Mouse (Mus musculus) CH12.LX (cell line): ENCODE measurements around the gene Hao2. TPM values are rescaled to one million over a fixed set of nuclear protein-coding genes. Genes with fewer than 3 reads are reported as not detected.

Experiments
- DNase-seq: peaks from one replicate; pipeline ENCODE4 v3.0.0-alpha.2; 2013; ENCODE audit errors: extremely low read depth
- H3K27ac ChIP-seq: 2 replicates; pipeline ENCODE4 v1.5.1; 2012; ENCODE audit warnings: low read depth, mild to moderate bottlenecking, control low read depth, moderate library complexity; ENCODE audit not compliant: insufficient read depth
- H3K27me3 ChIP-seq: replicated peaks from 2 replicates; pipeline ENCODE3; 2012; ENCODE audit warnings: inconsistent platforms
- H3K36me3 ChIP-seq, 2 experiments: replicated peaks in 1 of 2; 2 replicates each; pipeline versions ENCODE3 to v1.6.1; 2012; ENCODE audit warnings: inconsistent platforms in 1 of 2, low read length in 1 of 2, mild to moderate bottlenecking in 1 of 2, mixed read lengths in 1 of 2, moderate library complexity in 1 of 2; ENCODE audit not compliant: control insufficient read depth in 1 of 2, insufficient read depth in 1 of 2
- H3K4me1 ChIP-seq, 2 experiments: 2 replicates each; pipeline ENCODE4 v1.6.1; 2012; ENCODE audit warnings: inconsistent platforms in 1 of 2, moderate library complexity in 1 of 2; ENCODE audit not compliant: insufficient read depth in 2 of 2, control insufficient read depth in 1 of 2
- H3K4me2 ChIP-seq: 2 replicates; pipeline ENCODE4 v1.6.1; 2012; ENCODE audit warnings: low read depth, mild to moderate bottlenecking, control low read depth; ENCODE audit not compliant: poor library complexity, insufficient read depth, severe bottlenecking
- H3K4me3 ChIP-seq, 3 experiments: fragments of 150-350 bp in 1 of 3; sonication (generic) in 1 of 3; replicated peaks in 1 of 3; 2 replicates each; pipeline versions ENCODE3 to v1.5.1; 2011 to 2012; ENCODE audit warnings: low read depth in 2 of 3, low read length in 2 of 3, mild to moderate bottlenecking in 2 of 3, moderate library complexity in 2 of 3, control low read depth in 1 of 3, improper control_type of control experiment in 1 of 3, inconsistent platforms in 1 of 3, mixed read lengths in 1 of 3; ENCODE audit not compliant: poor library complexity in 1 of 3
- H3K79me2 ChIP-seq: replicated peaks from 2 replicates; pipeline ENCODE4 v1.6.1; 2012; ENCODE audit warnings: mild to moderate bottlenecking, moderate library complexity; ENCODE audit not compliant: control insufficient read depth, poor library complexity, insufficient read depth, severe bottlenecking; ENCODE audit errors: extremely low read depth
- H3K9ac ChIP-seq: 2 replicates; pipeline ENCODE4 v1.6.1; 2012; ENCODE audit warnings: low read depth, mild to moderate bottlenecking, control low read depth, moderate library complexity; ENCODE audit not compliant: insufficient read depth
- H3K9me3 ChIP-seq: replicated peaks from 2 replicates; pipeline ENCODE3; 2012; ENCODE audit warnings: low read length, inconsistent platforms, mixed read lengths
- BHLHE40 ChIP-seq: IDR thresholded peaks from 2 replicates; pipeline ENCODE4 v1.6.1; 2011; ENCODE audit warnings: mild to moderate bottlenecking, low read depth, low read length, improper control_type of control experiment
- CHD2 ChIP-seq: IDR thresholded peaks from 2 replicates; pipeline ENCODE4 v1.6.1; 2011; ENCODE audit warnings: low read length, improper control_type of control experiment
- CTCF ChIP-seq, 2 experiments: IDR thresholded peaks in 1 of 2; conservative IDR thresholded peaks in 1 of 2; 2 replicates each; pipeline ENCODE4 v1.5.1; 2011 to 2012; ENCODE audit warnings: low read depth in 2 of 2, low read length in 2 of 2, improper control_type of control experiment in 1 of 2, inconsistent platforms in 1 of 2, mild to moderate bottlenecking in 1 of 2, moderate library complexity in 1 of 2
- E2F4 ChIP-seq: IDR thresholded peaks from 2 replicates; pipeline ENCODE4 v1.6.1; 2011; ENCODE audit warnings: low read depth, low read length, improper control_type of control experiment; ENCODE audit not compliant: insufficient replicate concordance
- ELF1 ChIP-seq: IDR thresholded peaks from 2 replicates; pipeline ENCODE4 v1.6.1; 2014; ENCODE audit warnings: low read depth, mild to moderate bottlenecking, inconsistent platforms, low read length, improper control_type of control experiment
- ETS1 ChIP-seq: conservative IDR thresholded peaks from 2 replicates; pipeline ENCODE4 v1.6.1; 2012; ENCODE audit warnings: low read depth, mild to moderate bottlenecking, inconsistent platforms, low read length, improper control_type of control experiment, moderate library complexity
- MAZ ChIP-seq: IDR thresholded peaks from 2 replicates; pipeline ENCODE4 v1.6.1; 2012; ENCODE audit warnings: low read depth, mild to moderate bottlenecking, inconsistent platforms, low read length, improper control_type of control experiment, moderate library complexity
- NELFE ChIP-seq: IDR thresholded peaks from 2 replicates; pipeline ENCODE4 v1.6.1; 2011; ENCODE audit warnings: low read depth, low read length, improper control_type of control experiment
- NRF1 ChIP-seq: IDR thresholded peaks from 2 replicates; pipeline ENCODE4 v1.6.1; 2014; ENCODE audit warnings: low read depth, mild to moderate bottlenecking, inconsistent platforms, low read length, improper control_type of control experiment, moderate library complexity
- PAX5 ChIP-seq: IDR thresholded peaks from 2 replicates; pipeline ENCODE4 v1.6.1; 2012; ENCODE audit warnings: low read length, inconsistent platforms, mixed read lengths
- POLR2AphosphoS2 ChIP-seq: IDR thresholded peaks from 2 replicates; pipeline ENCODE4 v1.6.1; 2011; ENCODE audit warnings: low read depth, low read length, improper control_type of control experiment
- RAD21 ChIP-seq: IDR thresholded peaks from 2 replicates; pipeline ENCODE4 v1.6.1; 2011; ENCODE audit warnings: low read depth, mild to moderate bottlenecking, low read length, improper control_type of control experiment, moderate library complexity
- SMC3 ChIP-seq: IDR thresholded peaks from 2 replicates; pipeline ENCODE4 v1.6.1; 2011; ENCODE audit warnings: low read depth, low read length, improper control_type of control experiment
- TBP ChIP-seq: conservative IDR thresholded peaks from 2 replicates; pipeline ENCODE4 v1.6.1; 2011; ENCODE audit warnings: low read depth, low read length, improper control_type of control experiment
- USF1 ChIP-seq: IDR thresholded peaks from 2 replicates; pipeline ENCODE4 v1.6.1; 2014; ENCODE audit warnings: low read depth, mild to moderate bottlenecking, inconsistent platforms, low read length, improper control_type of control experiment
- USF2 ChIP-seq: conservative IDR thresholded peaks from 2 replicates; pipeline ENCODE4 v1.6.1; 2011; ENCODE audit warnings: low read depth, low read length, improper control_type of control experiment
- ZMIZ1 ChIP-seq: IDR thresholded peaks from 2 replicates; pipeline ENCODE4 v1.6.1; 2012; ENCODE audit warnings: low read depth, mild to moderate bottlenecking, inconsistent platforms, low read length, improper control_type of control experiment
- ZNF384 ChIP-seq: IDR thresholded peaks from 2 replicates; pipeline ENCODE4 v1.6.1; 2012; ENCODE audit warnings: low read depth, low read length, improper control_type of control experiment, inconsistent platforms
- dilution Hi-C: fragments of 300-500 bp; cut with MboI; formaldehyde crosslinking; loops from 2 replicates; pipeline ENCODE4 v1.14.3; 2020; ENCODE audit warnings: low sequenced_read_pairs; ENCODE audit not compliant: extremely low pct_unique_long_range_greater_than_20kb, extremely low pct_ligation_motif_present
- in situ Hi-C: fragments of 300-500 bp; cut with MboI; formaldehyde crosslinking; loops from 3 replicates; pipeline ENCODE4 v1.14.3; 2019; ENCODE audit warnings: low sequenced_read_pairs, low pct_ligation_motif_present, low pct_unique_long_range_greater_than_20kb, mixed read lengths
- polyA plus RNA-seq: library from polyadenylated mRNA; unstranded; fragments of >175 nt; gene quantifications from 2 replicates; pipeline ENCODE4 v1.2.1, GENCODE M21; 2012; ENCODE audit warnings: low read depth; ENCODE audit not compliant: insufficient read length
- total RNA-seq, 2 experiments: library from RNA; depleted of rRNA; stranded (reverse); fragments of 300-350 nt in 1 of 2; fragments of >200 nt in 1 of 2; gene quantifications; 2 replicates each; pipeline ENCODE4 v1.2.3; 2012 to 2014

Gene Hao2
- total and polyA plus RNA-seq, 3 experiments: not detected

GRCm38 (mm10) chr3:98913591-98913990, 20.6 kb upstream of the Hao2 start:
- dilution Hi-C loops: no loop called here
- TF ChIP-seq CHD2 (no peak), RAD21 (peak; percentile 1; the same call in 1 of the 2 replicates), POLR2AphosphoS2 (no peak)
- in situ Hi-C loops: no loop called here
- H3K9ac ChIP-seq: no peak overlapping the region
- no peak overlapping the region for H3K27ac ChIP-seq
- no peaks in the 10 kb centered on the region for H3K79me2 ChIP-seq
- no peak overlapping the region for H3K4me2 ChIP-seq
- H3K4me3 ChIP-seq: no peak overlapping the region
- no peak for DNase-seq
- no peaks in the 10 kb centered on the region for H3K4me1 ChIP-seq
- no peaks in the 10 kb centered on the region for H3K27me3 ChIP-seq
- H3K9me3 ChIP-seq: no peaks in the 10 kb centered on the region
- no peaks in the 10 kb centered on the region for H3K36me3 ChIP-seq

GRCm38 (mm10) chr3:98897606-98898005, 4.6 kb upstream of the Hao2 start:
- Histone ChIP-seq H3K4me1 (peaks cover 0 to 3% of the 10 kb centered on the region in 2 experiments; a peak in 2 of 4 replicates), H3K4me3 (no peak overlapping the region), H3K27ac (no peak overlapping the region), H3K4me2 (no peak overlapping the region), H3K79me2 (no peaks in the 10 kb centered on the region), H3K36me3 (no peaks in the 10 kb centered on the region), H3K9ac (no peak overlapping the region), H3K9me3 (no peaks in the 10 kb centered on the region), H3K27me3 (no peaks in the 10 kb centered on the region)
- dilution Hi-C loops: no loop called here
- TF ChIP-seq ZNF384: no peak
- no peak for TF ChIP-seq USF2
- no peak for TF ChIP-seq ETS1
- no peak for TF ChIP-seq CTCF (conservative IDR thresholded peaks at IDR 0.05 in 1 of 2, IDR thresholded peaks at IDR 0.05 in 1 of 2; ENCODE audit: low read depth in 2 of 2, low read length in 2 of 2)
- no peak for DNase-seq
- in situ Hi-C loops: no loop called here

GRCm38 (mm10) chr3:98895071-98895601, 2.1 kb upstream of the Hao2 start:
- no peaks in the 10 kb centered on the region for H3K79me2 ChIP-seq
- in situ Hi-C loops: no loop called here
- peak overlapping the region in 2 of 3 experiments; percentile 20 to 46 for H3K4me3 ChIP-seq
- no peaks in the 10 kb centered on the region for H3K36me3 ChIP-seq
- H3K4me2 ChIP-seq: peak overlapping the region; percentile 77
- no peak overlapping the region for H3K27ac ChIP-seq
- peak; percentile 51 for DNase-seq
- no peaks in the 10 kb centered on the region for H3K9me3 ChIP-seq
- no peaks in the 10 kb centered on the region for H3K27me3 ChIP-seq
- no peak overlapping the region for H3K9ac ChIP-seq
- TF ChIP-seq CTCF (conservative IDR thresholded peaks at IDR 0.05 in 1 of 2, IDR thresholded peaks at IDR 0.05 in 1 of 2; ENCODE audit: low read depth in 2 of 2, low read length in 2 of 2) (peak; percentile 33 to 73; a peak in 3 of 4 replicates), RAD21 (peak; percentile 69), USF1 (no peak), ZNF384 (no peak), E2F4 (no peak), BHLHE40 (no peak), NELFE (no peak), NRF1 (no peak), PAX5 (no peak), ELF1 (no peak), ZMIZ1 (no peak), TBP (0 out of 2 replicates have a peak, but pooled peaks have one; percentile 29), SMC3 (peak; percentile 58), CHD2 (no peak), MAZ (no peak), POLR2AphosphoS2 (no peak)
- TF ChIP-seq, all 38 proteins: peak for 4
- peaks cover 0 to 3% of the 10 kb centered on the region in 2 experiments; a peak in 2 of 4 replicates for H3K4me1 ChIP-seq
- dilution Hi-C loops: no loop called here
